Mouse (Mus musculus) olfactory bulb, adult 2 months (tissue): ENCODE data around the gene Gm17428.

Source experiments
- CTCF ChIP-seq: fragments of 200-500 bp; IDR thresholded peaks from 2 replicates; pipeline ENCODE4 v1.5.1; 2012; ENCODE audit warnings: low read depth, mild to moderate bottlenecking, low read length, moderate library complexity; ENCODE audit not compliant: insufficient read depth
- POLR2A ChIP-seq: fragments of 200-500 bp; IDR thresholded peaks from 2 replicates; pipeline ENCODE4 v1.6.1; 2012; ENCODE audit warnings: mild to moderate bottlenecking, low read depth, low read length, moderate library complexity; ENCODE audit not compliant: insufficient read depth

- TF ChIP-seq CTCF (no peak), POLR2A (no peak)
These were observed 29.8 kb downstream of the Gm17428 start for GRCm38 (mm10) chr14:55006541-55006940.
